Mouse (Mus musculus): ENCODE measurements around the gene Agap1. TPM values are rescaled to one million over a fixed set of nuclear protein-coding genes. Genes with fewer than 3 reads are reported as not detected.

Agap1 gene
- polyA plus RNA-seq, 1 experiment from 2014 or later = 21.3 TPM

GRCm38 (mm10) chr1:89625967-89626366 lies 171.4 kb downstream of the Agap1 start:
- no peak overlapping the region for H3K27ac ChIP-seq (ENCODE audit: low read depth)
- no peaks in the 10 kb centered on the region for H3K4me1 ChIP-seq (ENCODE audit: insufficient read depth)
- no peak overlapping the region for H3K4me3 ChIP-seq (ENCODE audit: low read depth, low read length)
- 88% methylated on average over 7 of the region's 7 CpGs for WGBS
- H3K4me2 ChIP-seq = no peak overlapping the region
- 0 out of 2 replicates have a peak, but pooled peaks have one; percentile 7 for TF ChIP-seq CTCF (IDR thresholded peaks at IDR 0.05; ENCODE audit: low read depth)
- no peaks in the 10 kb centered on the region for H3K9me3 ChIP-seq (ENCODE audit: low read depth, low read length)
- DNase-seq (no peak), ATAC-seq (ENCODE audit: insufficient read depth) (no peak)
- H3K36me3 ChIP-seq (ENCODE audit: insufficient read depth) = peaks cover 14% of the 10 kb centered on the region; the same call in 1 of the 2 replicates
- no peaks in the 10 kb centered on the region for H3K27me3 ChIP-seq (ENCODE audit: insufficient read depth, low read length)
- no peak overlapping the region for H3K9ac ChIP-seq

GRCm38 (mm10) chr1:89626940-89627339 lies 172.3 kb downstream of the Agap1 start:
- H3K4me1 ChIP-seq (ENCODE audit: insufficient read depth) = no peaks in the 10 kb centered on the region
- H3K9me3 ChIP-seq (ENCODE audit: low read depth, low read length) = no peaks in the 10 kb centered on the region
- no peak overlapping the region for H3K4me2 ChIP-seq
- no peak overlapping the region for H3K4me3 ChIP-seq (ENCODE audit: low read depth, low read length)
- no peak for TF ChIP-seq CTCF (IDR thresholded peaks at IDR 0.05; ENCODE audit: low read depth)
- H3K27me3 ChIP-seq (ENCODE audit: insufficient read depth, low read length) = no peaks in the 10 kb centered on the region
- 79% methylated on average over 10 of the region's 10 CpGs for WGBS
- H3K9ac ChIP-seq = no peak overlapping the region
- no peak for ATAC-seq (ENCODE audit: insufficient read depth)
- peaks cover 14% of the 10 kb centered on the region; the same call in 1 of the 2 replicates for H3K36me3 ChIP-seq (ENCODE audit: insufficient read depth)
- DNase-seq = no peak
- no peak overlapping the region for H3K27ac ChIP-seq (ENCODE audit: low read depth)

- ATAC-seq (ENCODE audit: insufficient read depth) = no peak
- Histone ChIP-seq H3K27ac (ENCODE audit: low read depth) (no peak overlapping the region), H3K9ac (no peak overlapping the region), H3K4me1 (ENCODE audit: insufficient read depth) (no peaks in the 10 kb centered on the region), H3K4me2 (no peak overlapping the region), H3K36me3 (ENCODE audit: insufficient read depth) (peaks cover 14% of the 10 kb centered on the region; the same call in 1 of the 2 replicates), H3K9me3 (ENCODE audit: low read depth, low read length) (no peaks in the 10 kb centered on the region), H3K27me3 (ENCODE audit: insufficient read depth, low read length) (no peaks in the 10 kb centered on the region), H3K4me3 (ENCODE audit: low read depth, low read length) (no peak overlapping the region)
- no peak for DNase-seq
- WGBS = 58% methylated on average over 3 of the region's 3 CpGs
- peak; percentile 59 for TF ChIP-seq CTCF (IDR thresholded peaks at IDR 0.05; ENCODE audit: low read depth)
These were observed 173.0 kb downstream of the Agap1 start for GRCm38 (mm10) chr1:89627650-89628049.

GRCm38 (mm10) chr1:89630836-89631235 lies 176.2 kb downstream of the Agap1 start:
- 69% methylated on average over 4 of the region's 4 CpGs for WGBS
- H3K27ac ChIP-seq (ENCODE audit: low read depth) = no peak overlapping the region
- no peak overlapping the region for H3K9ac ChIP-seq
- no peak overlapping the region for H3K4me3 ChIP-seq (ENCODE audit: low read depth, low read length)
- ATAC-seq (ENCODE audit: insufficient read depth) (no peak), DNase-seq (peak; percentile 4)
- H3K4me2 ChIP-seq = no peak overlapping the region
- H3K9me3 ChIP-seq (ENCODE audit: low read depth, low read length) = no peaks in the 10 kb centered on the region
- H3K4me1 ChIP-seq (ENCODE audit: insufficient read depth) = no peaks in the 10 kb centered on the region
- no peak for TF ChIP-seq CTCF (IDR thresholded peaks at IDR 0.05; ENCODE audit: low read depth)
- no peaks in the 10 kb centered on the region for H3K27me3 ChIP-seq (ENCODE audit: insufficient read depth, low read length)
- peaks cover 32% of the 10 kb centered on the region for H3K36me3 ChIP-seq (ENCODE audit: insufficient read depth)

GRCm38 (mm10) chr1:89631747-89632146 lies 177.1 kb downstream of the Agap1 start:
- Histone ChIP-seq H3K9ac (no peak overlapping the region), H3K36me3 (ENCODE audit: insufficient read depth) (peaks cover 39% of the 10 kb centered on the region), H3K4me2 (no peak overlapping the region), H3K4me3 (ENCODE audit: low read depth, low read length) (no peak overlapping the region), H3K9me3 (ENCODE audit: low read depth, low read length) (no peaks in the 10 kb centered on the region), H3K27ac (ENCODE audit: low read depth) (no peak overlapping the region), H3K27me3 (ENCODE audit: insufficient read depth, low read length) (no peaks in the 10 kb centered on the region), H3K4me1 (ENCODE audit: insufficient read depth) (no peaks in the 10 kb centered on the region)
- DNase-seq = peak; percentile 82
- WGBS = 32% methylated on average over 1 of the region's 1 CpGs
- TF ChIP-seq CTCF (IDR thresholded peaks at IDR 0.05; ENCODE audit: low read depth) = peak; percentile 73
- no peak for ATAC-seq (ENCODE audit: insufficient read depth)

- Histone ChIP-seq H3K9ac (no peak overlapping the region), H3K4me2 (no peak overlapping the region), H3K4me1 (ENCODE audit: insufficient read depth) (no peaks in the 10 kb centered on the region), H3K9me3 (ENCODE audit: low read depth, low read length) (no peaks in the 10 kb centered on the region), H3K4me3 (ENCODE audit: low read depth, low read length) (no peak overlapping the region), H3K36me3 (ENCODE audit: insufficient read depth) (peaks cover 52% of the 10 kb centered on the region), H3K27ac (ENCODE audit: low read depth) (no peak overlapping the region), H3K27me3 (ENCODE audit: insufficient read depth, low read length) (no peaks in the 10 kb centered on the region)
- peak; percentile 37; the same call in 1 of the 2 replicates for TF ChIP-seq CTCF (IDR thresholded peaks at IDR 0.05; ENCODE audit: low read depth)
- ATAC-seq (ENCODE audit: insufficient read depth) = no peak
- WGBS = 74% methylated on average over 14 of the region's 14 CpGs
- no peak for DNase-seq
These were observed 179.4 kb downstream of the Agap1 start for GRCm38 (mm10) chr1:89634055-89634454.

GRCm38 (mm10) chr1:89635131-89635530 lies 180.5 kb downstream of the Agap1 start:
- TF ChIP-seq CTCF (IDR thresholded peaks at IDR 0.05; ENCODE audit: low read depth) = no peak
- DNase-seq = no peak
- Histone ChIP-seq H3K4me2 (no peak overlapping the region), H3K9me3 (ENCODE audit: low read depth, low read length) (no peaks in the 10 kb centered on the region), H3K4me3 (ENCODE audit: low read depth, low read length) (no peak overlapping the region), H3K27me3 (ENCODE audit: insufficient read depth, low read length) (no peaks in the 10 kb centered on the region), H3K9ac (no peak overlapping the region), H3K4me1 (ENCODE audit: insufficient read depth) (no peaks in the 10 kb centered on the region), H3K36me3 (ENCODE audit: insufficient read depth) (peaks cover 51% of the 10 kb centered on the region), H3K27ac (ENCODE audit: low read depth) (no peak overlapping the region)
- WGBS = 93% methylated on average over 2 of the region's 2 CpGs
- no peak for ATAC-seq (ENCODE audit: insufficient read depth)

- no peak for TF ChIP-seq CTCF (IDR thresholded peaks at IDR 0.05; ENCODE audit: low read depth)
- no peak overlapping the region for H3K4me2 ChIP-seq
- no peaks in the 10 kb centered on the region for H3K4me1 ChIP-seq (ENCODE audit: insufficient read depth)
- H3K9ac ChIP-seq = no peak overlapping the region
- no peaks in the 10 kb centered on the region for H3K9me3 ChIP-seq (ENCODE audit: low read depth, low read length)
- H3K4me3 ChIP-seq (ENCODE audit: low read depth, low read length) = no peak overlapping the region
- H3K27ac ChIP-seq (ENCODE audit: low read depth) = no peak overlapping the region
- no peaks in the 10 kb centered on the region for H3K27me3 ChIP-seq (ENCODE audit: insufficient read depth, low read length)
- no peak for DNase-seq
- ATAC-seq (ENCODE audit: insufficient read depth) = no peak
- 90% methylated on average over 4 of the region's 4 CpGs for WGBS
- peaks cover 49% of the 10 kb centered on the region for H3K36me3 ChIP-seq (ENCODE audit: insufficient read depth)
These were observed 183.1 kb downstream of the Agap1 start for GRCm38 (mm10) chr1:89637670-89638069.

Data from lung, embryonic 14.5 days (tissue).